Mouse (Mus musculus): Measurements from ENCODE around the gene Col7a1. TPM values are rescaled to one million over a fixed set of nuclear protein-coding genes. Genes with fewer than 3 reads are reported as not detected.

Gene Col7a1
- polyA plus RNA-seq, 1 experiment = 48.8 TPM

- H3K27ac ChIP-seq (ENCODE audit: insufficient read depth, low read length) = no peak overlapping the region
- no peaks in the 10 kb centered on the region for H3K4me1 ChIP-seq (ENCODE audit: control insufficient read depth, insufficient read depth, low read length)
- no peak overlapping the region for H3K4me3 ChIP-seq (ENCODE audit: insufficient read depth, low read length)
- TF ChIP-seq CTCF (IDR thresholded peaks at IDR 0.05; ENCODE audit: borderline replicate concordance, insufficient read depth, low read length) = no peak
- no peak for TF ChIP-seq POLR2A (IDR thresholded peaks at IDR 0.05; ENCODE audit: low read depth, low read length)
Observed at GRCm38 (mm10) chr9:109031686-109032085, 78.3 kb downstream of the Col7a1 start.

- Histone ChIP-seq H3K4me1 (ENCODE audit: control insufficient read depth, insufficient read depth, low read length) (no peaks in the 10 kb centered on the region), H3K27ac (ENCODE audit: insufficient read depth, low read length) (no peak overlapping the region), H3K4me3 (ENCODE audit: insufficient read depth, low read length) (no peak overlapping the region)
- no peak for TF ChIP-seq POLR2A (IDR thresholded peaks at IDR 0.05; ENCODE audit: low read depth, low read length)
- TF ChIP-seq CTCF (IDR thresholded peaks at IDR 0.05; ENCODE audit: borderline replicate concordance, insufficient read depth, low read length) = no peak
Observed at GRCm38 (mm10) chr9:109032435-109032834, 79.0 kb downstream of the Col7a1 start.

Other genes with a start within 250 kb of the Col7a1 start
- 83.0 and 93.8 TPM in 2 replicates for gene Ip6k2, start 169.8 kb upstream of the Col7a1 start, polyA plus RNA-seq (2011; ENCODE audit: insufficient read length, low read depth, missing spikeins)
- gene Nckipsd, start 145.2 kb upstream of the Col7a1 start, polyA plus RNA-seq (2011; ENCODE audit: insufficient read length, low read depth, missing spikeins) = 7.6 and 8.7 TPM in 2 replicates
- 0.23 and 0.42 TPM in 2 replicates for gene Celsr3, start 127.3 kb upstream of the Col7a1 start, polyA plus RNA-seq (2011; ENCODE audit: insufficient read length, low read depth, missing spikeins)
- gene Slc26a6, start 100.3 kb upstream of the Col7a1 start, polyA plus RNA-seq (2011; ENCODE audit: insufficient read length, low read depth, missing spikeins) = 9.7 and 10.1 TPM in 2 replicates
- gene Tmem89, start 39.0 kb upstream of the Col7a1 start, polyA plus RNA-seq (2011; ENCODE audit: insufficient read length, low read depth, missing spikeins) = not detected in 2 replicates
- gene Uqcrc1, start 17.0 kb upstream of the Col7a1 start, polyA plus RNA-seq (2011; ENCODE audit: insufficient read length, low read depth, missing spikeins) = 165 and 176 TPM in 2 replicates
- 1.7 and 1.9 TPM in 2 replicates for gene Ucn2, start 32.4 kb downstream of the Col7a1 start, polyA plus RNA-seq (2011; ENCODE audit: insufficient read length, low read depth, missing spikeins)
- 6.0 and 7.1 TPM in 2 replicates for gene Pfkfb4, start 38.2 kb downstream of the Col7a1 start, polyA plus RNA-seq (2011; ENCODE audit: insufficient read length, low read depth, missing spikeins)
- 230 and 252 TPM in 2 replicates for gene Shisa5, start 85.0 kb downstream of the Col7a1 start, polyA plus RNA-seq (2011; ENCODE audit: insufficient read length, low read depth, missing spikeins)
- 8.2 and 12.8 TPM in 2 replicates for gene Trex1, start 106.1 kb downstream of the Col7a1 start, polyA plus RNA-seq (2011; ENCODE audit: insufficient read length, low read depth, missing spikeins)
- 12.5 and 13.0 TPM in 2 replicates for gene Atrip, start 120.5 kb downstream of the Col7a1 start, polyA plus RNA-seq (2011; ENCODE audit: insufficient read length, low read depth, missing spikeins)
- 4.6 TPM in 2 replicates for gene Ccdc51, start 128.9 kb downstream of the Col7a1 start, polyA plus RNA-seq (2011; ENCODE audit: insufficient read length, low read depth, missing spikeins)
- gene Tma7, start 129.0 kb downstream of the Col7a1 start, polyA plus RNA-seq (2011; ENCODE audit: insufficient read length, low read depth, missing spikeins) = 411 and 552 TPM in 2 replicates
- 8.0 and 12.0 TPM in 2 replicates for gene Plxnb1, start 141.8 kb downstream of the Col7a1 start, polyA plus RNA-seq (2011; ENCODE audit: insufficient read length, low read depth, missing spikeins)
- not detected in 2 replicates for gene Fbxw21, start 208.5 kb downstream of the Col7a1 start, polyA plus RNA-seq (2011; ENCODE audit: insufficient read length, low read depth, missing spikeins)
- not detected in 2 replicates for gene Fbxw13, start 242.4 kb downstream of the Col7a1 start, polyA plus RNA-seq (2011; ENCODE audit: insufficient read length, low read depth, missing spikeins)